Mouse (Mus musculus): ENCODE measurements at regions not wholly inside any gene's neighbourhood (a gene's known extent, or its start where the extent isn't known, plus 50 kb on each side); places are given as distances from the start of the nearest gene placed in this dataset.

DNA sequence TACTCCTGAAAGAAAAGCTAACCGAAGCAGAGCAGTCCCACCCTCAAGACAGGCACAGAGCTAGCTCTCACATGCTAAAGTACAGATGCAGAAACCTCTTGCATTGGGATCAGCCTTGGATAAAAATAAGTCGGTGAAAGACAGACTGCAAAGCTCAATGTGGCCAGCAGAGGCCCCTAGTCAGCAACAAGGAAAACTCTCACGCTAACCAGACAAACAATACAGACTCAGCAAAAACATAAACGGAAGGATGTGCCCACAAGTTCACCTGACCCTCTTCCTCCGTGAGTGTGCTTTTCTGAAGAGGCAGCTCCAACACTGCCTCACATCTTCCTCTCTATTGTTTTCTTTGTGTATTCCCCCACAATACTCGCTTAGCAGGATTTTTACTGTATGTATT, 77.8 kb downstream of the Rpia start:
- peak; percentile 67 to 72 for DNase-seq (ENCODE audit: low spot score in 2 of 2)

DNA sequence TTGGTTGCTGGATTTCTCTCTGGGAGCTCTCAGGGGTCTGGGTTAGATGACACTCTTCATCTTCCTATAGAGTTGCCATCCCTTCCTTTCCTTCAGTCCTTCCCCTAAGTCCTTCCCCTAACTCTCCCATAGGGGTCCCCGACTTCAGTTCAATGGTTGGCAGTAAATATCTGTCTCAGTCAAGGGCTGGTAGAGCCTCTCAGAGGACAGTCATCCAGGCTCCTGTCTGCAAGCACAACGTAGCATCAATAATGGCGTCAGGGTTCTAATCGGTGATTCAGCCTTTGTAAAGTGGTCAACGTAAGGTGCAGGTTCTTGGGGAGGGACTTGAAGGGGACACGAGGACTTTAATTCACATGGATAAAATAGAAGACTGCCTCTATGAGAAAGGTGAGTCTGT, 78.4 kb downstream of the Rpia start:
- no peak for DNase-seq (ENCODE audit: low spot score in 2 of 2)

DNA sequence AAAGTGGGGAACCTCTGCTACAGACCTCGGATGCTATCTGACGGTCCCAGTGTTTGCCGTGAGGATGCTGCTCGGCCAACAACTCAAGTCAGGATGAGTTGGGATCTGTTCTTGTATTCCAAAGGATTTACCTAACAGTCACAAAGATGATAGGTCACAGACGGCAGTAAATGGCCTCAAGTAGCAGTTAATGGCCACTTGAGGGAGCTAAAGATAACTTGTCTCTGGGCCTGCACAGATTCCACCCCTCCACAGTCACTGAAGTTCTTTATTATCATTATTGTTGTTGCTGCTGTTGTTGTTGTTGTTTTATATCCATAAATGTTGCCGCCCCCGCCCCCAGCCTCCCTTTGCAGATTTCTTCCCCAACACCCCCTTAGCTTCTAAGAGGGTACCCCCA, 78.9 kb downstream of the Rpia start:
- peak in 1 of 2 experiments; percentile 25 for DNase-seq (ENCODE audit: low spot score in 2 of 2)

DNA sequence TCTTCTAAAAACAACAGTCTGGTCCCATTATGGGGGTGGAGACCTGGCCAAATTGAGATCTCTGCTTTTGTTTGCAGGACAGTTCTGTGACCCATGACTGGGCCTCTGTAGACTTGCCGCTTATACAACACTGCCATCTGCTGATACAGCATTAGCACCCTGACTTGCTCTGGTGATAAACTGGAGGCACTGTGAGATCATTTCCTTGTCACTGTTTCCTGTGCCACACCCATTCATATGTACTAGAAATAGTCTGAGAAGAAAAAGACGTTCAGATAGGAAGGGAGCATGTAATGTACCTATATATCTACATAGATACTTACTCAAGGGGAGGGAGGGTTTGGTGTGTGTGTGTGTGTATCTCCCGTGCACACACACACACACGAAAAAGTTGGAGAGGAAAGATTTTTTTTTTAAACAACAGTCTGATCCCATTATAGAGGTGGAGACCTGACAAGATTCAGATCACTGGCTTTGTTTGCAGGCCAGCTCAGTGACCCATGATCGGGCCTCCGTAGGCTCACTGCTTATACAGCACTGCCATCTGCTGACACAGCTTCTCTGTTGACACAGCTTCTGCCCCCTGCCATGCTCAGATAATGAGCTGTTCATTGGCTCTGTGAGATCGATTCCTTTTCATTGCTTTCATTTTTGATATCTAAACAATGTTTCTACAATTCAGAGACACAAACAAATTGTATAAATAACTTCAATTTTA, 82.5 kb downstream of the Rpia start:
- peak in 1 of 2 experiments; percentile 33 for DNase-seq (ENCODE audit: low spot score in 2 of 2)

DNA sequence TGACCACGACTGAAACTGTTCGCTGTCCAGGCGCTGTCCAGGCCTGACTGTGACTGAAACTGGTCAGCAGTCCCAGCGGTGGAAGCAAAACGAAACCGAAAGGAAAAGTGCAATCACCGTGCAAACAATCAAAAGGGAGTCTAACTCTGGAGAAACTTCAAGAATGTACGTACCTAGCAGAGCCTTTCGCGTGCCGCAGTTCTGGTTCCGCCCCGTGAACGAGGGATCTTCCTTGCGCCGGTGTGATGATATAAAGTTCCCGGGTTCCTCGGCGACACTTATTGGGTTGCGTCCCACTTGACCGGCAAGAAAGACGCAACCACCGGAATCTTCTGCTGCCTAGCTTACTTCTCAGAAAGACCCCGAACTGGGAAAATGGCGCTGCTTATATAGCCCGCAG, 96.4 kb downstream of the Rpia start:
- DNase-seq (ENCODE audit: low spot score in 2 of 2): no peak
